Mouse (Mus musculus) bone marrow, adult 2 months (tissue): Measurements from ENCODE around the gene C1qbp. TPM values are rescaled to one million over a fixed set of nuclear protein-coding genes. Genes with fewer than 3 reads are reported as not detected.

Experiments
- H3K27ac ChIP-seq: fragments of 200-500 bp; 2 replicates; pipeline ENCODE4 v1.5.1; 2012; ENCODE audit warnings: low read depth, mild to moderate bottlenecking, control low read depth, inconsistent platforms, low read length; ENCODE audit not compliant: control insufficient read depth, poor library complexity, insufficient read depth
- H3K4me1 ChIP-seq: fragments of 200-500 bp; 2 replicates; pipeline ENCODE4 v1.6.1; 2011; ENCODE audit warnings: low read length; ENCODE audit not compliant: control insufficient read depth, insufficient read depth
- H3K4me3 ChIP-seq: fragments of 200-500 bp; replicated peaks from 2 replicates; pipeline ENCODE3; 2011; ENCODE audit warnings: mild to moderate bottlenecking, low read depth, low read length, control low read depth; ENCODE audit not compliant: control insufficient read depth
- CTCF ChIP-seq: fragments of 200-500 bp; IDR thresholded peaks from 2 replicates; pipeline ENCODE4 v1.5.1; 2011; ENCODE audit warnings: low read length, control low read depth; ENCODE audit not compliant: control insufficient read depth, insufficient read depth
- POLR2A ChIP-seq: fragments of 200-500 bp; IDR thresholded peaks from 2 replicates; pipeline ENCODE4 v1.6.1; 2011; ENCODE audit warnings: low read depth, mild to moderate bottlenecking, control low read depth, low read length, borderline replicate concordance; ENCODE audit not compliant: control insufficient read depth
- WGBS: fragments of 180-500 bp; shearing (Covaris S2); methylation state at CpG from one replicate; pipeline ENCODE4 v1.1.7; 2018; 5-methylcytosine and 5-hydroxymethylcytosine counted together
- polyA plus RNA-seq: library from polyadenylated mRNA; stranded (reverse); fragments of >200 nt; gene quantifications from 2 replicates; pipeline ENCODE4 v1.2.4, GENCODE M21; 2011; ENCODE audit warnings: low replicate concordance; ENCODE audit not compliant: missing spikeins, insufficient read depth, insufficient read length

The C1qbp gene
- polyA plus RNA-seq, 1 experiment, result 84.8 TPM

DNA sequence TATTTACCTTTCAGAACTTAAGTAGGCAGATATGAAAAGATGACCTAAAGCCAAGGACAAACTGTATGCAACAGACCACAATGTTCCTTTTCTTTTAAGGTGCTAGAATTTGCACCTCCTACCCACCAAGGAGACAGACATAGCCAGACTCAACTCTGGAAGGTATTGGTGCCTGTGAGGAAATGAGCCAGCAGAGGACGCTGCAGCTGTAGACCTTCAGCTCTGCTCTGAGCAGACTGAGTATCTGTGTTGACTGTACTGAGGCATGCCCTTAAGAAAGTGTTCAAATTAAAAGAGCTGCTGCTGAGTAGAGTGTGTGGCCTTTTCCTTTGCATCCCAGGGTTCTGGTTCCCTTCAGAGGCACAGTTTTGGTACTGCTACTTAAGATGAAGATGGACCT is 40.2 kb downstream of the C1qbp start:
- Histone ChIP-seq H3K27ac (no peak overlapping the region), H3K4me1 (no peaks in the 10 kb centered on the region), H3K4me3 (no peak overlapping the region)
- TF ChIP-seq POLR2A (no peak), CTCF (no peak)
- WGBS, result 92% methylated on average over 1 of the region's 1 CpGs

DNA sequence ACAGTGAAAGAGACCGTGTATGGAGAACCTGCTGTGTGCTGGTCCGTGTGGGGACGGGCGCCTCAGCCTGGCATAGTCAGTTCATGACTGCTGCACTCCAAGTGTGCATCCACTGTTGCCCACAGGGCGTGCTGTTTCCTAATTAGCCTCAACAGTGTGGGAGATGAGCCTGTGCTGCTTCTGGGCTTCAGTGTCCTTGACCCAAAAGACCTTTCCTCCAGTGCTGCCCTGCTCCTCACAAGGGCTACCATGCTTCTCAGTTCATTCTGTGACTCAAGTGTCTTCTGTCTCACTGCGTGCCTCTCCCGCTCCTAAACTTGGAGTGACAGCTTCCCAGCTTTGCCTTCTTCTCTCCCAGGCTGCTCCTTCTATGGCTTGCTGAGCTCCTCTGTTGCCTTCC is 47.5 kb downstream of the C1qbp start:
- H3K27ac ChIP-seq, result no peak overlapping the region
- H3K4me1 ChIP-seq, result no peaks in the 10 kb centered on the region
- TF ChIP-seq POLR2A (no peak), CTCF (no peak)
- no peak overlapping the region for H3K4me3 ChIP-seq
- WGBS, result 92% methylated on average over 7 of the region's 7 CpGs

DNA sequence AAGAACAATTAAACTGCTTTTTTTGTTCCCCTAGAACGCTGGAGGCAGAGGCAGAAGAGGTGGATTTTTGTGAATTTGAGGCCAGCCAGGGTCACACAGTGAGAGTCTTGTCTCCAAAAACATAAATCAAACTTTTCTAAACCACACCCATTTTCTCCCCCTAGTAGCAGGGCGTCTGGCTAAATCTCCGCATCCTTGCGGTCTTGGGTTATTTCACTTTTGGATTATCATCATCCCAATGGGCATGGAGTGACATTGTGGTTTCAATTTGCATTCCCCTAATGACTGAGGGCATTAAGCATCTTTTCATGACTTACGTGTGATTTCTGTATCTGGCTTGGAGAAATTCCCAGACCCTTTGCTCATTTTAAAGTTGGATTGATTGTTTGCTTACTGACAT is 51.4 kb downstream of the C1qbp start:
- WGBS, result 88% methylated on average over 5 of the region's 5 CpGs
- no peak overlapping the region for H3K27ac ChIP-seq
- no peaks in the 10 kb centered on the region for H3K4me1 ChIP-seq
- no peak overlapping the region for H3K4me3 ChIP-seq
- TF ChIP-seq POLR2A (no peak), CTCF (no peak)

Other genes starting within 250 kb of the C1qbp start
- 1.1 and 1.7 TPM in 2 replicates for gene Zfp3, start 218.8 kb downstream of the C1qbp start, polyA plus RNA-seq
- gene Scimp, start 170.4 kb downstream of the C1qbp start, polyA plus RNA-seq, result 1.9 TPM in 1 of 2 replicates, not detected in the other
- gene Rabep1, start 138.2 kb downstream of the C1qbp start, polyA plus RNA-seq, result 12.6 and 28.8 TPM in 2 replicates
- 40.0 and 63.1 TPM in 2 replicates for gene Nup88, start 13.1 kb downstream of the C1qbp start, polyA plus RNA-seq
- 51.8 and 149 TPM in 2 replicates for gene Rpain, start 12.8 kb downstream of the C1qbp start, polyA plus RNA-seq
- gene Dhx33, start 21.4 kb upstream of the C1qbp start, polyA plus RNA-seq, result 4.8 and 11.3 TPM in 2 replicates
- 22.1 and 29.4 TPM in 2 replicates for gene Mis12, start 36.6 kb upstream of the C1qbp start, polyA plus RNA-seq
- gene Derl2, start 36.8 kb upstream of the C1qbp start, polyA plus RNA-seq, result 16.8 and 37.9 TPM in 2 replicates
- gene 6330403K07Rik, start 50.5 kb upstream of the C1qbp start, polyA plus RNA-seq, result not detected in 2 replicates
- gene Nlrp1a, start 161.7 kb upstream of the C1qbp start, polyA plus RNA-seq, result 0.41 and 1.1 TPM in 2 replicates
- 2.6 TPM in 1 of 2 replicates, not detected in the other for gene Nlrp1b, start 247.7 kb upstream of the C1qbp start, polyA plus RNA-seq